Mouse (Mus musculus) embryo, embryonic 9.5 days (tissue): Measurements from ENCODE around the gene Vmn2r20.
"Not testable (repeated sequence)": the region's sequence is repeated elsewhere in the genome, so short reads cannot be mapped to it uniquely, and the experiment has no call there.

Source experiments
- DNase-seq: peaks from one replicate; pipeline ENCODE4 v3.0.0-alpha.2; 2017; ENCODE audit errors: extremely low spot score

Vmn2r20 gene

GRCm38 (mm10) chr6:123418016-123418415 is at the start of gene Vmn2r20:
Vmn2r20 (minus strand) TSS chr6:123418116.
- not testable (repeated sequence) for DNase-seq

GRCm38 (mm10) chr6:123424413-123424812 is 6.5 kb upstream of the Vmn2r20 start:
- DNase-seq, result not testable (repeated sequence)

GRCm38 (mm10) chr6:123406918-123407665 is 10.8 kb downstream of the Vmn2r20 start:
- not testable (repeated sequence) for DNase-seq

GRCm38 (mm10) chr6:123388824-123389223 is 29.1 kb downstream of the Vmn2r20 start:
- not testable (repeated sequence) for DNase-seq

GRCm38 (mm10) chr6:123346141-123346540 is 71.8 kb downstream of the Vmn2r20 start:
- no peak for DNase-seq

- DNase-seq, result no peak
These were observed 77.8 kb downstream of the Vmn2r20 start for GRCm38 (mm10) chr6:123340093-123340492.

GRCm38 (mm10) chr6:123332503-123332902 is 85.4 kb downstream of the Vmn2r20 start:
- DNase-seq, result no peak
